26 mouse cellular contexts compared by ENCODE assay signal in the genomic region with DNA sequence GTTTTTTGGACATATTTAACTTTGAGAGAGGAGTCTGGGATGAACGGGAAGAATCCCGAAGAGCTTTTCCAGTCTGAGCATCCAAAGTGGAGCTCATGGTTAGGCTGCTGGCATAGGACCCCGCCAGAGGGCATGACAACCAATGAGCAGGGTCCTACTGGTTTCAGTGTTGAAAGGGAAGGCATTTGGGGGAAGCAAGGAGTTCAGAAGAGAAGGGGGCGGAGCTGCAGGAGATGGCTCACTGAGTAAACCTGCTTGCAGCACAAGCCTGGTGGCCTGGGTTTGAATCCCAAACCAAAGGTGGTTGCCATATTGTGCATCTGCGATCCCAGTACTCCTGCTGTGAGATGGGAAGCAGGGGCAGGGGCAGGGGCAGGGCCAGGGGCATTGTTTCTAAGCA.
"Had no signal": no experiment of that assay in that cellular context is flagged by ENCODE, and none has a peak within 500 bp of the region (broad histone marks: within the 10 kb centered on the region; RNA-seq: fewer than 3 reads in every experiment).

No protein-coding gene starts in this region.

- H3K9me3 ChIP-seq: heart, embryonic 10.5 days; heart, embryonic 12.5 days; hindbrain, embryonic 10.5 days; hindbrain, embryonic 12.5 days; intestine, embryonic 15.5 days; kidney, embryonic 15.5 days; limb, embryonic 13.5 days; limb, embryonic 15.5 days; liver, embryonic 12.5 days had no signal

- H3K27me3 ChIP-seq: heart, embryonic 12.5 days; hindbrain, embryonic 12.5 days; intestine, embryonic 15.5 days; kidney, embryonic 15.5 days; limb, embryonic 13.5 days; limb, embryonic 15.5 days; liver, embryonic 12.5 days had no signal

- H3K27ac ChIP-seq: heart, embryonic 10.5 days; hindbrain, embryonic 10.5 days; hindbrain, embryonic 12.5 days; hindbrain, embryonic 14.5 days; intestine, embryonic 15.5 days; kidney, embryonic 15.5 days; kidney, postnatal 0 days; limb, embryonic 13.5 days; limb, embryonic 15.5 days; liver, embryonic 12.5 days; liver, embryonic 14.5 days had no signal

- H3K4me3 ChIP-seq: heart, embryonic 10.5 days; heart, embryonic 12.5 days; hindbrain, embryonic 10.5 days; hindbrain, embryonic 12.5 days; intestine, embryonic 15.5 days; kidney, embryonic 15.5 days; limb, embryonic 13.5 days; limb, embryonic 15.5 days; liver, embryonic 12.5 days had no signal

- DNase-seq: gastrocnemius, postnatal 14 days; gastrocnemius, postnatal 36 days; heart, adult 18-20 months; heart, postnatal 10 days; heart, postnatal 4 days; kidney, adult 11 months; kidney, adult 2 months; kidney, adult 9 months; kidney, postnatal 14 days; kidney, postnatal 36 days; layer of hippocampus, adult 9-11 months; layer of hippocampus, postnatal 36 days; left cerebral cortex, postnatal 4 days had no signal

- H3K4me2 ChIP-seq: heart, embryonic 12.5 days; hindbrain, embryonic 12.5 days; hindbrain, embryonic 14.5 days; intestine, embryonic 15.5 days; kidney, embryonic 15.5 days; limb, embryonic 13.5 days; limb, embryonic 15.5 days; liver, embryonic 12.5 days had no signal

- H3K9ac ChIP-seq: heart, embryonic 12.5 days; hindbrain, embryonic 12.5 days; hindbrain, embryonic 14.5 days; intestine, embryonic 15.5 days; kidney, embryonic 15.5 days; limb, embryonic 13.5 days; limb, embryonic 15.5 days; liver, embryonic 12.5 days; liver, embryonic 14.5 days had no signal

- ATAC-seq: hindbrain, embryonic 16.5 days; intestine, embryonic 15.5 days; liver, embryonic 12.5 days had no signal

- H3K36me3 ChIP-seq: heart, embryonic 12.5 days; hindbrain, embryonic 12.5 days; intestine, embryonic 15.5 days had no signal
